Mouse (Mus musculus) R1 (cell line): ENCODE data around the gene Slc5a10.

Experiments
- DNase-seq: peaks from one replicate; pipeline ENCODE4 v3.0.0-alpha.2; 2018; ENCODE audit warnings: low read depth, low spot score

The Slc5a10 gene

GRCm38 (mm10) chr11:61705581-61705980 lies 15.0 kb downstream of the Slc5a10 start:
- DNase-seq, result no peak

- no peak for DNase-seq
Observed at GRCm38 (mm10) chr11:61702494-61702893, 18.1 kb downstream of the Slc5a10 start.

- no peak for DNase-seq
Observed at GRCm38 (mm10) chr11:61701696-61702095, 18.9 kb downstream of the Slc5a10 start.

DNA sequence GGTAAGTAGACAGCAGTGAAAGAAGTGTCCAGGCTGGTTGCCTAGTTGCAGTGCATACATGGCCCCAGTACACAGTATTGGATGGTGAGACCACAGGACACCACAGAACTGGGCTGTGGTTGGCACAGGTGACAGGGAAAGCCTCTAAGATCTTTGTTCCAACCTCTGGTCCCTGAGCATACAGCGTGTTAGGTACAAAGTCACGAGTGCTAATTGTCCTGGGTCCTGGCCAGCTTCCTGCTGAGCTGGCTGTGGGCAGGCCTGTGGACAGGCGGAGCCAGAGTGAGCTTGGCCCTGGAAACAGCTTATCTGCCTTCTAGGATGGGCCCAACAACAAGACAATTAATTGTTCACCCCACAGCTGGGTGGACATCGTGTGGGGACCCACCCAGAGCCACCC lies 20.7 kb downstream of the Slc5a10 start:
- no peak for DNase-seq

- DNase-seq, result no peak
Observed at GRCm38 (mm10) chr11:61699460-61699859, 21.2 kb downstream of the Slc5a10 start.

DNA sequence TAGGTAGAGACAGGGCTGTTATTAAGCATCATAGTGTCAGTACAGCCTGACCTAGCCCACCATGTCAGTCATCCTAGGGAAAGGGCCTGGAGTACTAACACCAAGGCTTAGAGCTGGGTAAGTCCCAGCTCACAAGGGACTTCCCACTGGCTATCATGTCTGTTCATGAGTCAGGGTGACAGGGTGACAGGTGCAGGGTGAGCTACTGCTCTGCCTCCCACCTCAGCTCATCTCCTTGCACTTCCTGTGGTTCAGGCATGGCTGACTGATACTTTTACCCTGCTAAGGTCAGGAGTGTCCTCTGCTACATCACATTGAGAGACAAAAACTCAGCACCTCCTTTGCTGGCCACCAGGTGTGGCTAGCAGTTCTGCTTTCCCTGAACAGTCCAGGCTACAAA lies 21.8 kb downstream of the Slc5a10 start:
- DNase-seq, result no peak

- no peak for DNase-seq
Observed at GRCm38 (mm10) chr11:61692996-61693395, 27.6 kb downstream of the Slc5a10 start.

- peak; percentile 26 for DNase-seq
Observed at GRCm38 (mm10) chr11:61687595-61687994, 33.0 kb downstream of the Slc5a10 start.

DNA sequence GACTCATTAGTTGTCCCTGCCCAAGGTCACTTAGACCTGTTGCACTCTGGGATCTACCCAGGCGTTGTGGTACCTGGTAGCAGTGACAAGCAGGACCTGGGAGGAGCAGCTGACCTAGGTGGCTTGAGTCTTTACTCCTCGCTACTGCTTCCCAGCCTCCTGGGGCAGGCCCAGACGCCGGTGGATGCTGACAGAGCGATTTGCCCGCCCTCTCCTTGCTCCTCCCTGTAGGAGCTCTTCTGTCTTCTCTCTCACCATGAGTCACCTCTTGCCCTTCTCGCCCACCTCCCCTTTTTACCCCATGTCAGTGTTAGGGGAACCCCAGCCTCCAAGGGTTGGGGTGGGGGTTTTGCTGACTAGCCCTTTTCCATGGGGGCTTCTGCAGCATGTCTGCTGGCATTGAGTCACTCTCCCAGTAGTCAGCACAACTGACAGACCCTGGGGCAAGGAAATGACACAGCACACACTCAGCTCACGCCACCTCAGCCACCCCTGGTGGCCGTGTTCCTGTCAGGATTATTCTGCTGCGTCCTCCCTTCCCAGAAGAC lies 33.6 kb downstream of the Slc5a10 start:
- DNase-seq, result peak; percentile 9

GRCm38 (mm10) chr11:61686141-61686540 lies 34.5 kb downstream of the Slc5a10 start:
- no peak for DNase-seq

DNA sequence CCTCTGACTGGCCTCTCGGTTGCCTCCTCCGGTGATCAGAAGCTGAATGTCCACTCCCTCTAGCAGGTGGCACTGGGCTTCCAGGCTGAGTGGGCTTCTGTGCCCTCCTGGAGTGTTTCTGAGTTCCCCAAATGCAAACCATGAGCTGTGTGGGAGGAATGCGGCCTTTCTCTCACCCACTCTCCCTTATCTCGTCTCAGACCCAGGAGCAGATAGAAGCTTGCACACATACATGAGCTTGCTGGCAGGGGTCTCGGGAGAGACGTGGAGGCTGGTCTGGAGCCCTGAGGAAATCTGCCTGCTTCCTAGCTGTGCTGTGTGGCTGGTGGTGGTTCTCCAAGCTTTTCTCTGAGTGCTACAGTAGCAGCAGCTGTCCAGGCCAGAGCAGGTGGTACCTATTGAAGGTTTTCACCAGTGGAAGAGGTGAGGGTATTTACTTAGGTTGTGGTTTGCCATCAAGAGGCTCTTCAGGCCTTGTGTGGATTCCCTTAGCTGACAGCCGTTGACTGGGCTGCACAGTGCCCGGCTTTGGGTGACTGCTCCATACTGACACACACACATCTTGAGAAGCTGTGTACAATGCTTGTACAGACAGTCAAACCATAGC lies 35.4 kb downstream of the Slc5a10 start:
- DNase-seq, result no peak

GRCm38 (mm10) chr11:61683907-61684731 lies 36.5 kb downstream of the Slc5a10 start, which contains the start of gene Fam83g:
TSS of gene Fam83g (plus strand) at chr11:61684091.
- DNase-seq, result peak; percentile 78

DNA sequence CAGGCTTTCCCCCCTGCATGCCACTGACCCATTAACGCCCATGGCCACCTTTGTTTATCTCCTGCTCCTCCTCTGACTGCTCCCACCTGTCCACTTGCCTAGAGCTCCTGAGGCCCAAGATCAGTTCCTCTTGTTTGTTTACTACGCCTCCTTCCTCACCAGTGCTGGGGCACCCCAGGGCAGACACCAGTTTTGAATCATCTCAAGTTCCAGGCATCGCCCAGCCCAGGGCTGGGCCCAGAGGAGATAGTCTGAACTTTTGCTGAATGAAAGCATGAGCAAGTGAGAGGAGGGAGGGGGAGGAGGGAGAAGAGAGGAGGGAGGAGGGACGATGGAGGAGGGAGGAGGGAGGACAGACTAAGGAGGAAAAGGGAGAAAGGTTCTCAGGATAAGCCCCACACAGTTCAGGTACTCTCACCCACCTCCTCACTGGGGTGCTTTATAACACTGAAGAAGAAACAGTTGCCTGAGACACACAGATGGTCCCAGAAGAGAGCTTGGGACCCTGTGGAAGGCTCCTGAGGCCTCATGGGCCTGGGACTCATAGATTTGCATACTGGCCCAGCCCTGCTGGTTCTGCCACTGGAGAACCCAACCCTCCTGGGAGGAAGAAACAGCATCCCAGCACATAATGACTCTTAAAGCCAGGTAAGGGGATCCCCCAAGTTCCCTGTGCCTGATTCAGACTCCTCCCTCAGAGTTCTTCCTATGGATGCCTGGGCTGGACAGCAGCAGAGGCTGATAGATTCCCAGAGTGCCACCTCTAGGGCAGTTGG lies 41.3 kb downstream of the Slc5a10 start:
- no peak for DNase-seq

GRCm38 (mm10) chr11:61677709-61678108 lies 42.9 kb downstream of the Slc5a10 start:
- DNase-seq, result no peak

GRCm38 (mm10) chr11:61676216-61676854 lies 44.3 kb downstream of the Slc5a10 start:
- DNase-seq, result no peak

GRCm38 (mm10) chr11:61675332-61675731 lies 45.3 kb downstream of the Slc5a10 start:
- no peak for DNase-seq

GRCm38 (mm10) chr11:61674839-61675159 lies 45.8 kb downstream of the Slc5a10 start:
- peak; percentile 82 for DNase-seq

- DNase-seq, result peak; percentile 16
Observed at GRCm38 (mm10) chr11:61674151-61674838, 46.3 kb downstream of the Slc5a10 start.

- DNase-seq, result no peak
Observed at GRCm38 (mm10) chr11:61673686-61674085, 46.9 kb downstream of the Slc5a10 start.

DNA sequence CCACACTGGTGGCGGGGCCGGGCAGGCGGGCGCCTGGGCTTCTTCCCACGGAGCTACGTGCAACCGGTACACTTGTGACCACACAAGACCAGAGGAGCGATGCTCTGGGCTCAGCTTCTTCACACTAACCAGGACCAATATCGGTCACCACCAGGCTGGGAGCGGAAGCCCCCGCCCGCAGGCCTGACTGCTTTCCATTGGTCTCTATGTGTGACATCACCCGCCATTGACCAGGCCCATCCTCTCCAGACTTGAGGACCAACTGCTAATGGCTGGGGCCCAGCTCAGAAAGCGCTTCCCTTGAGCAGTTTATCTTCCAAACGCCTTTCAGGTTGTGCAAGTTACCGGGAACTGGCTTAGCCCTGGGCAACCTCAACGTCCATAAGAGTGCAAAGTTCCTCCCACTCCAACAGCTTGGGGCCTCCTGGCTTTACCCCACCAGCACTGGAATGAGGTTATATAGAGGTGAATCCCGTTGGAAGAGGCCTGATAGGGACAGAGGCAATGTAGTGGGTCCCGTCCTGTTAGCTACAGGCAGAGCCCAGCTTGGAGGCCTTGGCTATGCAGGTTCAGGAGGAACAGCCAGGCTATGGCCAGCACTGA lies 48.7 kb downstream of the Slc5a10 start:
- peak; percentile 31 for DNase-seq
